Mouse (Mus musculus) gastrocnemius, postnatal 4 days (tissue): ENCODE results near the gene Slc39a5. TPM values are rescaled to one million over a fixed set of nuclear protein-coding genes. Genes with fewer than 3 reads are reported as not detected.

ENCODE experiments used
- microRNA-seq: library from miRNA; unstranded; fragments of <30 nt; microRNA quantifications from one replicate; pipeline ENCODE4 v1.2.0, GENCODE M21; 2021
- total RNA-seq, 2 experiments: library from RNA; stranded (reverse); gene quantifications; 2 replicates each; pipeline ENCODE4 v1.2.3; 2021

The Slc39a5 gene
- total RNA-seq, 2 experiments from 2014 or later = 0.23 TPM; not detected in 1

Small RNA genes within 50 kb of the gene (microRNA-seq; reads per million reads assigned to microRNA genes)
- gene Gm25361 = not detected
- not detected for gene Gm26308
- gene Mir6914 = not detected
- gene Mir6915 = 0.85 reads per million

Other genes with a start within 250 kb of the Slc39a5 start
- gene Rbms2, start 220.9 kb downstream of the Slc39a5 start, total RNA-seq = 10 to 100 TPM; 83.8 to 85.3 TPM
- 1 to 10 TPM; 1.5 to 2.1 TPM for gene Gls2, start 206.8 kb downstream of the Slc39a5 start, total RNA-seq
- 10 to 100 TPM; 33.2 to 34.9 TPM for gene Spryd4, start 189.4 kb downstream of the Slc39a5 start, total RNA-seq
- not detected for gene Mip, start 175.4 kb downstream of the Slc39a5 start, total RNA-seq
- 10 to 100 TPM; 12.7 to 14.7 TPM for gene Timeless, start 169.2 kb downstream of the Slc39a5 start, total RNA-seq
- under 1 TPM; 0.32 to 0.70 TPM for gene Apon, start 147.1 kb downstream of the Slc39a5 start, total RNA-seq
- 1 to 10 TPM in 1 of 2 experiments, not detected in 1; 1.6 TPM for gene Apof, start 132.6 kb downstream of the Slc39a5 start, total RNA-seq
- gene Stat2, start 130.7 kb downstream of the Slc39a5 start, total RNA-seq = 10 to 100 TPM in 1 of 2 experiments, 1 to 10 TPM in 1; 9.3 to 10.2 TPM
- not detected for gene Il23a, start 102.5 kb downstream of the Slc39a5 start, total RNA-seq
- 10 to 100 TPM; 17.2 to 19.5 TPM for gene Pan2, start 97.9 kb downstream of the Slc39a5 start, total RNA-seq
- gene Cnpy2, start 78.8 kb downstream of the Slc39a5 start, total RNA-seq = 100 to 1,000 TPM in 1 of 2 experiments, 10 to 100 TPM in 1; 94.1 to 100 TPM
- gene Cs, start 63.5 kb downstream of the Slc39a5 start, total RNA-seq = 100 to 1,000 TPM; 403 to 430 TPM
- 100 to 1,000 TPM; 115 to 133 TPM for gene Coq10a, start 32.2 kb downstream of the Slc39a5 start, total RNA-seq
- 10 to 100 TPM; 45.3 to 48.3 TPM for gene Ankrd52, start 24.1 kb downstream of the Slc39a5 start, total RNA-seq
- 10 to 100 TPM; 48.0 to 50.7 TPM for gene Nabp2, start 10.3 kb upstream of the Slc39a5 start, total RNA-seq
- gene Rnf41, start 10.4 kb upstream of the Slc39a5 start, total RNA-seq = 10 to 100 TPM; 21.9 to 24.0 TPM
- 10 to 100 TPM; 90.8 to 91.2 TPM for gene Smarcc2, start 58.0 kb upstream of the Slc39a5 start, total RNA-seq
- 100 to 1,000 TPM; 485 to 542 TPM for gene Myl6, start 92.9 kb upstream of the Slc39a5 start, total RNA-seq
- gene Myl6b, start 97.5 kb upstream of the Slc39a5 start, total RNA-seq = 100 to 1,000 TPM; 119 to 139 TPM
- gene Esyt1, start 124.6 kb upstream of the Slc39a5 start, total RNA-seq = 10 to 100 TPM; 49.6 to 50.5 TPM
- 1 to 10 TPM; 6.7 to 9.9 TPM for gene Zc3h10, start 146.5 kb upstream of the Slc39a5 start, total RNA-seq
- 1,000 to 10,000 TPM; 2,741 to 3,076 TPM for gene Rpl41, start 148.1 kb upstream of the Slc39a5 start, total RNA-seq
- 10 to 100 TPM; 84.8 to 91.4 TPM for gene Pa2g4, start 164.8 kb upstream of the Slc39a5 start, total RNA-seq
- gene Erbb3, start 188.4 kb upstream of the Slc39a5 start, total RNA-seq = 10 to 100 TPM; 18.0 to 19.0 TPM
- 100 to 1,000 TPM; 757 to 856 TPM for gene Rps26, start 225.5 kb upstream of the Slc39a5 start, total RNA-seq
- 1 to 10 TPM in 1 of 2 experiments, under 1 TPM in 1; 0.93 to 1.4 TPM for gene Ikzf4, start 244.8 kb upstream of the Slc39a5 start, total RNA-seq